Mouse (Mus musculus) ES-Bruce4 (cell line): ENCODE results near the gene Satb1. TPM values are rescaled to one million over a fixed set of nuclear protein-coding genes. Genes with fewer than 3 reads are reported as not detected.

Source experiments
- H3K27ac ChIP-seq: 2 replicates; pipeline ENCODE4 v1.5.1; 2012; ENCODE audit warnings: low read length, inconsistent platforms; ENCODE audit not compliant: insufficient read depth
- H3K27me3 ChIP-seq: 2 replicates; pipeline ENCODE4 v1.6.1; 2012; ENCODE audit warnings: mild to moderate bottlenecking, low read length, inconsistent platforms; ENCODE audit not compliant: control insufficient read depth, poor library complexity, insufficient read depth, severe bottlenecking
- H3K36me3 ChIP-seq: 2 replicates; pipeline ENCODE4 v1.6.1; 2012; ENCODE audit warnings: inconsistent platforms, mild to moderate bottlenecking, low read length, moderate library complexity; ENCODE audit not compliant: control insufficient read depth, poor library complexity, insufficient read depth, severe bottlenecking
- H3K4me1 ChIP-seq: one replicate; pipeline ENCODE4 v1.8.1; 2011; ENCODE audit warnings: low read length; ENCODE audit not compliant: control insufficient read depth, insufficient read depth
- H3K4me3 ChIP-seq: 2 replicates; pipeline ENCODE4 v1.5.1; 2011; ENCODE audit warnings: low read depth, mild to moderate bottlenecking, low read length
- H3K9ac ChIP-seq: 2 replicates; pipeline ENCODE4 v1.6.1; 2012; ENCODE audit warnings: low read depth, mild to moderate bottlenecking, inconsistent platforms; ENCODE audit not compliant: poor library complexity, severe bottlenecking
- H3K9me3 ChIP-seq: replicated peaks from 2 replicates; pipeline ENCODE4 v1.6.1; 2012; ENCODE audit warnings: mild to moderate bottlenecking, low read length, inconsistent platforms; ENCODE audit not compliant: control insufficient read depth, poor library complexity, insufficient read depth, severe bottlenecking
- CTCF ChIP-seq: IDR thresholded peaks from one replicate; pipeline ENCODE4 v1.8.1; 2011; ENCODE audit warnings: low read depth, low read length
- EP300 ChIP-seq: IDR thresholded peaks from 2 replicates; pipeline ENCODE4 v1.6.1; 2011; ENCODE audit warnings: low read depth, low read length; ENCODE audit not compliant: insufficient read depth
- POLR2A ChIP-seq: IDR thresholded peaks from one replicate; pipeline ENCODE4 v1.8.1; 2011; ENCODE audit warnings: low read length; ENCODE audit not compliant: insufficient read depth
- polyA plus RNA-seq: library from polyadenylated mRNA; stranded (reverse); fragments of >200 nt; gene quantifications from 2 replicates; pipeline ENCODE4 v1.2.4, GENCODE M21; 2011; ENCODE audit warnings: low read depth; ENCODE audit not compliant: missing spikeins, insufficient read depth, insufficient read length

Satb1 gene
- polyA plus RNA-seq, 1 experiment, result 13.4 TPM

GRCm38 (mm10) chr17:51760251-51760887 is 72.7 kb downstream of the Satb1 start:
- Histone ChIP-seq H3K27me3 (no peaks in the 10 kb centered on the region; the same call in 1 of the 2 replicates), H3K4me3 (no peak overlapping the region), H3K9ac (no peak overlapping the region), H3K27ac (no peak overlapping the region), H3K9me3 (no peaks in the 10 kb centered on the region), H3K4me1 (no peaks in the 10 kb centered on the region), H3K36me3 (no peaks in the 10 kb centered on the region)
- no peak for TF ChIP-seq EP300
- TF ChIP-seq POLR2A, result no peak
- no peak for TF ChIP-seq CTCF

GRCm38 (mm10) chr17:51759509-51759908 is 73.6 kb downstream of the Satb1 start:
- no peak for TF ChIP-seq POLR2A
- no peak for TF ChIP-seq CTCF
- no peak for TF ChIP-seq EP300
- H3K27me3 ChIP-seq, result no peaks in the 10 kb centered on the region; the same call in 1 of the 2 replicates

GRCm38 (mm10) chr17:51752142-51752541 is 80.9 kb downstream of the Satb1 start:
- no peaks in the 10 kb centered on the region for H3K27me3 ChIP-seq
- H3K4me1 ChIP-seq, result peaks cover 2% of the 10 kb centered on the region
- no peak overlapping the region for H3K4me3 ChIP-seq
- H3K27ac ChIP-seq, result no peak overlapping the region
- TF ChIP-seq EP300, result no peak
- no peak for TF ChIP-seq POLR2A
- TF ChIP-seq CTCF, result no peak
- H3K36me3 ChIP-seq, result no peaks in the 10 kb centered on the region
- no peaks in the 10 kb centered on the region for H3K9me3 ChIP-seq
- no peak overlapping the region for H3K9ac ChIP-seq

More at GRCm38 (mm10) chr17:51759509-51759908, 73.6 kb downstream of the Satb1 start:
- Histone ChIP-seq H3K27ac (no peak overlapping the region), H3K9me3 (no peaks in the 10 kb centered on the region), H3K9ac (no peak overlapping the region), H3K4me3 (no peak overlapping the region), H3K4me1 (no peaks in the 10 kb centered on the region), H3K36me3 (no peaks in the 10 kb centered on the region)

- Histone ChIP-seq H3K27me3 (no peaks in the 10 kb centered on the region), H3K4me3 (no peak overlapping the region), H3K9me3 (no peaks in the 10 kb centered on the region), H3K36me3 (no peaks in the 10 kb centered on the region), H3K4me1 (peaks cover 2% of the 10 kb centered on the region), H3K9ac (no peak overlapping the region), H3K27ac (no peak overlapping the region)
- TF ChIP-seq CTCF, result no peak
- TF ChIP-seq EP300, result no peak
- TF ChIP-seq POLR2A, result no peak
Measured at GRCm38 (mm10) chr17:51747204-51747603, 85.9 kb downstream of the Satb1 start.

- Histone ChIP-seq H3K4me1 (no peaks in the 10 kb centered on the region), H3K27me3 (no peaks in the 10 kb centered on the region), H3K36me3 (no peaks in the 10 kb centered on the region), H3K4me3 (no peak overlapping the region), H3K9ac (no peak overlapping the region), H3K27ac (no peak overlapping the region), H3K9me3 (no peaks in the 10 kb centered on the region)
- TF ChIP-seq EP300, result no peak
- no peak for TF ChIP-seq POLR2A
- TF ChIP-seq CTCF, result no peak
Measured at GRCm38 (mm10) chr17:51742502-51742901, 90.6 kb downstream of the Satb1 start.

- no peaks in the 10 kb centered on the region for H3K27me3 ChIP-seq
- no peak for TF ChIP-seq POLR2A
- TF ChIP-seq CTCF, result no peak
- no peak for TF ChIP-seq EP300
- no peak overlapping the region for H3K9ac ChIP-seq
- H3K4me3 ChIP-seq, result no peak overlapping the region
- no peaks in the 10 kb centered on the region for H3K36me3 ChIP-seq
- H3K9me3 ChIP-seq, result no peaks in the 10 kb centered on the region
- H3K27ac ChIP-seq, result no peak overlapping the region
- H3K4me1 ChIP-seq, result no peaks in the 10 kb centered on the region
Measured at GRCm38 (mm10) chr17:51741126-51741525, 92.0 kb downstream of the Satb1 start.
